Mouse (Mus musculus): Measurements from ENCODE around the gene 6330409D20Rik. TPM values are rescaled to one million over a fixed set of nuclear protein-coding genes. Genes with fewer than 3 reads are reported as not detected.

Gene 6330409D20Rik
- total RNA-seq, 1 experiment from 2014 or later: not detected

DNA sequence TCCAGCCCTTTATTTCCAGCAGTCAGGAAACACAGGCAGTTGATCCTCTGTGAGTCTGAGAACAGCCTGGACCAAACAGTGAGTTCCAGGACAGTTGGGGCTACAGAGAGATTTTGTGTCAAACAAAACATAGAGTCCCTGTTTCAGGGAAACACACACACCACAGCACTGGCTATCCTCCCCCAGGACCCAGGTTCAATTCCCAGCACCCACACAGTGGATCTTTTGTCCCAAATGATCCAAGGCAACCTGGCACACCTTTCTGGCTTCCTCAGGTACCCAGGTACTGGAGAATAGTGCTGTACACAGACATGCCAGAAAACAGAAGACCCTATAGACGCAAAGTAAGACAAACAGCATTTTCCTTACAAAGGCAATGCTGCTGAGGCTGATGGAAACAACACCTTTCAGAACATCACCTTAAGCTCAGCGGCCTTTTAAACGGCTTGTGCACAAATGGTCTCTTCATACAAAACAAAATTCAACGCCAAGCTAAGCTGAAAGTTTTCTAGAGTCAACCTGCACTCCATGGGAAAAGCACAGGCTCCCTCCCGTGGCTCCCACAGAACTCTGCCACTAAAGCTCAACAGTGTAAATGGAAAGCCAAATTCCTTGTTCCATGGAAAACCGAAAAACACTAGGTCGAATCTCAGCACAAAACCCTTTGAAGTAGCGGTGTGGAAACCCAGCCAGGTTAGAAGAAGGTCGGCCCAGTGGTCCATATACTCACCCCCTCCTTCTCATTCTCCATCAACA is 29.3 kb downstream of the 6330409D20Rik start:
- no peak for ATAC-seq (replicated peaks; ENCODE audit: insufficient number of reproducible peaks, low FRiP score, low TSS enrichment, poor library complexity, severe bottlenecking)

DNA sequence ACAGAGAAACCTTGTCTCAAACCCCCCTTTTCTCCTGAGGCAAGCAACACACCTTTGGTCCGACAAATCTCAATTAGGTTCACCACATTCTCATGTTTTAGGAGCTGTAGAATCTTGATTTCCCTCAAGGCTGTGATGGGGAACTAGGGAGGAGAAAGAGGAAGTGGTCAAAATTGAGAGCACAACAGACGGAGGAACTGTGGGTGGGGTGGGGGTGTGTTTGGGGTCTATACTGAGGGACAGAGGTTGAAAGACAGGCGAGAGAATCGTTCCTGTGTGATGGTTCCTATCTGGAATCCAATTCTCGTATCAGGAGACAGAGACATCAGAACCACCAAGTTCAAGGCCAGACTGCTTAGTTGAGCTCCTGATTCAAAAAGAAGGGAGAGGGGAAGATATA is 30.4 kb downstream of the 6330409D20Rik start:
- ATAC-seq (replicated peaks; ENCODE audit: insufficient number of reproducible peaks, low FRiP score, low TSS enrichment, poor library complexity, severe bottlenecking): no peak

DNA sequence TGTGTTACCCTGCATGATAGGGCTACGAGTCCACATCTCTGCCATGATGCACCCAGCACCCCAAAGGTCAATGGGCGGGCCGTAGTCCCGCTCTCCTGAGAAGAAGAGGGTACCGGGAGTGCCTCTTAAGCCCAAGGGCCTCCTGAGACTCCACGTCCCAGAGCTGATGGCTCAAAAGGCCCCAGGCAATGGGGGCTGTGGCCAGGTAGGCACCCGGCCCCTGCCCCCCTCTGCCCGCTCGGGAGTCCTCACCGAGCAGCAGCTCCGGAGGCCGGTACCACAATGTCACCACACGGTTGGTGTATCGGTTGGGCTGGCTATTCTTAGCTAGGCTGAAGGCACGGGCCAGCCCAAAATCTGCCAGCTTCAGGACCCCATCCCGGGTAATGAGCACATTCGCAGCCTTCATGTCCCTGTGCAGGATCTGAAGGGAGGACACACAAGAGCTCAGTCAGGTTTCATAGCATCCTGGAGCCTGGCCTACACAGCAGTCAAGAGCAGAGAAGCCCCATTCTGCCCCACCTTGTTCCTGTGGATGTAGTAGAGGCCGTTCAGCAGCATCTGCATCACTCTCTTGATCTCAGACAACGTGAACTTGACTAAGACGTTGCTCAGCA is 31.2 kb downstream of the 6330409D20Rik start:
- no peak for ATAC-seq (replicated peaks; ENCODE audit: insufficient number of reproducible peaks, low FRiP score, low TSS enrichment, poor library complexity, severe bottlenecking)

DNA sequence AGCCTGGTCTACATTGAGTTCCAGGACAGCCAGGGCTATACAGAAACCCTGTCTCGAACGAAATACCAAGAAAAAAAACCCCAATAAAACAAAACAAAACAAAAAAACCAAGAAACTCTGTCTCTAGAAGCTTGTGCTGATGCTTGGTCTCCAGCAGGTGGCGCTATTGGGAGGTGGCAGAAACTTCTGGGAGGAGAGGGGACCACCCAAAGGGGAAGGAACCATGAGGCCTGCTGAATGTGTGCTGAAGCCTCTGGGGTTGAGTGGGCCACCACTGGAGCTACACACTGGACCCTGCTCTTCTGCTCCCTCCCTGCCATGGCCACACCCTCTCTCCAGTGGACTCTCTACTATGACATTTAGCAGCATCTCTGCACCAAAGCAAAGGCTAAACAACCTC is 32.2 kb downstream of the 6330409D20Rik start:
- ATAC-seq (replicated peaks; ENCODE audit: insufficient number of reproducible peaks, low FRiP score, low TSS enrichment, poor library complexity, severe bottlenecking): no peak

DNA sequence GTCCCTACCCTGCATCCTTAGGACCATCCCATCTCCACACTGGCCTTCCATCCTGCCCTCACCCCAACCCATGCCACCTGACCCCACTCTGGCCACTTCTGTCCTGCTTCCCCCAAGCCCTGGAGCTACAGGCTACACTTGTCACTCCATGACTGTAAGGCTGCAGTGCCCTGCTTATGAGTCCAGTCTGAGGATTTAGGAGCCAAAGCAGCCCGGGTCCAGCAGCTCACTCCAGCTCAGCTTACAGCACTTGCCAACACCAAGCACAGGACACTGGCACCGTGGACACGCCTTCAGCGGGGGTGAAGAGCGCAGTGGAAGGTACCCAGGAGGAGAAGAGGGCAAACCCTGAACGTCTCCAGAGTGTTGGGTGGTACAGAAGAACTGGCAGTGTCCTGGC is 33.8 kb downstream of the 6330409D20Rik start:
- ATAC-seq (replicated peaks; ENCODE audit: insufficient number of reproducible peaks, low FRiP score, low TSS enrichment, poor library complexity, severe bottlenecking): no peak

DNA sequence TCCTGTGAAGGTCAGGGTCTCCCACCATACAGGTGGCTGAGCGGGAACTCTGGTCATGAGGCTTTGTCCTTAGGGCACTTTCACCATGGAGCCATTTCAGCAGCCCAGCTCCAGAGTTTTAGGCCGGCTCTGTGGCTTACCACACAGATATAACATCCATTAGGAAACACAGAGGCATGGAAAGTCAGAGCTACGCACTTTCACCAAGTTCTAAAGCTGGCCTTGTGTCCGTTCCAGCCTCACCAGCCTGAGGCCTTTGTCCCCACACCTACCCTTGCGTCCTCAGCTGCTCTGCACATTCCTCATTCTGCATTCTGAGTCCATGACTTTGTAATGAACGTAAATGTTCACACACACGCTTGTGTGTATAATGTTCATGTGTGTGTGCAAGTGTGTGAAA is 35.8 kb downstream of the 6330409D20Rik start:
- no peak for ATAC-seq (replicated peaks; ENCODE audit: insufficient number of reproducible peaks, low FRiP score, low TSS enrichment, poor library complexity, severe bottlenecking)

DNA sequence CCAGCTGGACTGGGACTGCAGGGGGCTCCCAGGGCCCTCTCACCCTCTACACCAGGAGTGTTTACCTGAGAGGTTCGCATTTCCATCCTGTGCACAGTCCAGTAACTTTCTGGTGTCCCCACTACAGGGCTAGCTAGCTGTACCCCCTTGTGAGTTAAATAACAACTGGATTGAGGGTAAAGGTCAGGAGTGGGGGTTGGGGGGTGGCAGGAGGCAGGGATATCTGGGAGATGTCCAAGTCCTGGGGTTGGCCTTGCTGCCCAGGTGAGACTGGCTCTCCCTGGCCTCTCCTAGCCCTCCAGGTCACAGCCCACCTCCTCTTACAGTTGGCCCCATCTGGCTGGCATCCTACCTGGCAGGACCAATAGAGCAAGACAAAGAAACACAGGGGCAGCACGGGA is 36.8 kb downstream of the 6330409D20Rik start, which contains the start of gene Fpgs:
Gene Fpgs, minus strand, starts transcription at position 125 of the 401 bp plus-strand sequence.
- no peak for ATAC-seq (replicated peaks; ENCODE audit: insufficient number of reproducible peaks, low FRiP score, low TSS enrichment, poor library complexity, severe bottlenecking)

DNA sequence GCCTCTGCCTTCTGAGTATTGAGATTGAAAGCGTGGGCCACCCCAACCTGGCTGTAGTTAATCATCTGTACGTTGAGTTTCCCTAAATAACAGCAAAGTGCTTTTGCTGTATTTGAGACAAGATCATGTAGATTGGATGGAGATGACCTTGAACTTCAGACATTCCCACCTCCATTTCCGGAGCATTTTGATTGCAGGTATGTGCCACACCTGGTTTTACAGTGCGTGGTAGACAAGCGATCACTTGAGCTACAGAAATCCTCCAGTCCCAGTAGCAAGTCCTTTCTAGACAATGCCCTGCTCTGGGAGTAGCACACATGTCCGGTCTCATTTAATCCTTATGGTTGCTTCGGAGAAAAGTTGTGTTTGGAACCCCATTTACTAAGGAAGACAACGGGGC is 37.8 kb downstream of the 6330409D20Rik start:
- no peak for ATAC-seq (replicated peaks; ENCODE audit: insufficient number of reproducible peaks, low FRiP score, low TSS enrichment, poor library complexity, severe bottlenecking)

DNA sequence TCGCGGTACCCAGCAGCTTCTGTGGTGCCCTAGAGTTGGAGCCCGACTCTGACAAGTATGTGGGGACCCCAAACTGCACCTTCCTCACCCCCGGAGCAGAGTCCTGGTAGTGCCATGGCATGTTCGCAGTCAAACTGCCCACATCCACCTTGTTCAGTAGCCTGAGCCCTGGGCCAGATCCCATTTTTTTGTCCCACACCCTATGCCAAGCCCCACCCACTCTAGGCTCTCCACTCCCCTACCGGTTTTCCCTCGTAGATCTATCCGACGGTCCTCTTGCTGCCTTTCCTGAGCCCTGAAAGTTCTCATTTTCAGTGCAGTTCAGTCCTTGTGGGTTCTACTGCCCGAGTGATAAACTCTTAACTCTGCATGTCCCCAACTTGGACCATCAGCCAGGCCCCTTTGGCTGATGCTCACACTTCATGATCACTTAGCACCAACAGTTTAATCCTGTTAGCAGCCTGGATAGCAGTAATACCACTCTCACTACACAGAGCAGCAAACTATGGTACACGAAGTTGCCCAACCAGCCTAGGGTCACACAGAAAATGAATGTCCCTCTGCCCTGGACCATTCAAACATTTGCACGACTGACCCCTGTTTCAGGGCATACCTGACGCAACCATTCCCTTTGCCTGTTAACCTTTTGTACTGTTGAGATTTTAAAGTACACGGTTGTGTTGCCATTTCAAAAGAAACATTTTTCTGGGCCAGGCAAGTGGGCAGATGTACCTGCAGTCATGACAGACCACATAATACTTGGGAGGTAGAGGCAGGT is 39.7 kb downstream of the 6330409D20Rik start:
- no peak for ATAC-seq (replicated peaks; ENCODE audit: insufficient number of reproducible peaks, low FRiP score, low TSS enrichment, poor library complexity, severe bottlenecking)

DNA sequence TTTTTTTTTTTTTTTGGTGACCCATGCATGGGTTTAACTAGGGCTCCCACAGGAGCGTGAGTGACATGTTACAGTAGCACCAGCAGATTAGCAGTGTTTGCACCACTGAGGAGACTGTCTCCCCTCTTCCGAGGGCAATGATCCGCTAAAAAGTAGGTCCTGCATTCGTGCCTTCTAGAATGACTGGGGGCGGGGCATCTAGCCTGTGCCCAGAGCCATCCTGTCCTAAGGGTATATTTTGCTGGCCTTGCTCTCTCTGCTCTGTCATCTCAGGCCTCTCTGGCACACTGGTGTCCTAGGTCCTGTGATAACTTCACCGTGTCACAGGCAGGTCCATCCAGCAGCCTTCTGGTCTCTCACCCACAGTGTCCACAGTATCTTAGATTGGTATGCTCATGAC is 41.1 kb downstream of the 6330409D20Rik start:
- no peak for ATAC-seq (replicated peaks; ENCODE audit: insufficient number of reproducible peaks, low FRiP score, low TSS enrichment, poor library complexity, severe bottlenecking)

DNA sequence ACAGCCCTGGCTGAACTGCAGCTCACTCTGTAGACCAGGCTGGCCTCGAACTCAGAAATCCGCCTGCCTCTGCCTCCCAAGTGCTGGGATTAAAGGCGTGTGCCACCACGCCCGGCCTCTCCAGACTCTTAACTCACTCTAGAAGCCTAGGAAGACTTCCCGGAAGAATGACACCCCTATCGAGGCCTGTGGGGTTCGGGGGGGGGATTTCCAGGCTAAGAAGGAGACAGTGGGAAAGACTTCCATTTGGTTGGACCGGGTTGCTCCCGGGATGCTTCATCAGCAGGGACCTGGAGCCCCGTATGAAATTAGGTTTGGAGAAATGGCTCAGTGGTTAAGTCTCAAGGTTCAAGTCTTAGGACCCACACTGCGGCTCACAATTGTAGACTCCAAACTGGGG is 46.1 kb downstream of the 6330409D20Rik start:
- no peak for ATAC-seq (replicated peaks; ENCODE audit: insufficient number of reproducible peaks, low FRiP score, low TSS enrichment, poor library complexity, severe bottlenecking)

DNA sequence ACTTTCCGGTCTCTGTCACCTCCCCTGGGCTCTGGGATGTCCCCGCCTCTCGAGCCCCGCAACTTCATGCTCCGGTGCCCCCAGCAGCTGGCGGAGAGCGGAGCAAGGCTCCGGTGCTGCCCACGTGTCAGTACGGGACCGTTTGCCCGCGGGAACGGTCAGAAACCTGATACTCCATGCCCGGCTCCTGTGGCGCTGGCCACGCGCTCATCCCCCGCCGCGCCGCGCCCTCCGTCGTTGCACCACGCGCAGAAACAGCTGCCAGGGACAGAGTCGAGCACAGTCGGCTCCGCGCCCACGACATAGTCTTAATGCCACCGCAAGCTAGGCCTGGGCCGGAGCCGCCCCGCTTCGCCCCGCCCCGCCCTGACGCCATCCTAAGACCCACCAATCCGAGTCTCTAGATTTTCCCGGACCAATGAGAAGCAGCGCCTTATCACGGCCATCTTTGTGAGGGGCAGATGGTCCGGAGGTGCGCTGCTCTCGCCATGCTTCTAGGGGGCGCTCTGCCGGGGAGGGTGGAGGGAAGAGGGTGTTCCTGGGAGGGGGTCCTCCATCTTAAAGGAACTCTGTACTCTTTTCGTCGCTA is 46.9 kb downstream of the 6330409D20Rik start:
- peak; percentile 93 for ATAC-seq (replicated peaks; ENCODE audit: insufficient number of reproducible peaks, low FRiP score, low TSS enrichment, poor library complexity, severe bottlenecking)

DNA sequence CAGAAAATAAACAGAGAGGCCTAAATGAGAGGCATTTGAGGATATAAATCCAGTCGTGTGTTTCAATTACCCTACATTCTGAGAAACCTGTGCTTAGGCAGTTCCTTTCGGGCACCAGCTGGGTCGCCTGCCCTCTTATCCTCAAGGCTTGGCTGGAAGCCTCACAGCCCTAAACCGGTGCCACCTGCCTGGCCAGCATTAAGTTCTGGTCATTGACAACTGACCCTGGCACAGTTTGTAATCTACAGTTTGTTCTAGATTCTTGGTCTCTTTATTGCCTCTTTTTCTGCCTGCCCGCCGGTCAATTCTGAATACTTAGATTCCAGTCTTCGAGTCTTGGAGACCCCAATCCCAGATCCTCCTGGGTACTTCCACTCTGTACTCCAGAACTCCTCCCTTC is 47.5 kb downstream of the 6330409D20Rik start:
- no peak for ATAC-seq (replicated peaks; ENCODE audit: insufficient number of reproducible peaks, low FRiP score, low TSS enrichment, poor library complexity, severe bottlenecking)

DNA sequence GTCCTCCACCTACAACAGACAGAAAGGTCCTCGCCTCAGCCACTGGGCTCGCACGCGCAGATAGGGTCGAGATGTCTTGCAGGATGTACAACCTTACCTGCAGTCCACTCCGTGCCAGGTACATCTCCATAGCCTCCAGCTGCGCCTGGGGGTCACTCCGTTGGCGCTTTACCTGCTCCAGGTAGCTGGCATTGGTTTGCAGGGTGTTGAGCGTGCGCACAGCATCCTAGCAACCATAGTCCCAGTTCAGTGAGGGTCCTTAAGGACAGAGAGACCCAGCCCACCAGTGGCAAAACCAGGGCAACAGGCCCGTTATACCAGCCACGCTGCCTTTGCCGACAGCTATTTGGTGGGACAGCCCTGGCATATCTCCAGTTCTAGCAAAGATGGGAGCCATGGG is 48.3 kb downstream of the 6330409D20Rik start:
- ATAC-seq (replicated peaks; ENCODE audit: insufficient number of reproducible peaks, low FRiP score, low TSS enrichment, poor library complexity, severe bottlenecking): no peak

DNA sequence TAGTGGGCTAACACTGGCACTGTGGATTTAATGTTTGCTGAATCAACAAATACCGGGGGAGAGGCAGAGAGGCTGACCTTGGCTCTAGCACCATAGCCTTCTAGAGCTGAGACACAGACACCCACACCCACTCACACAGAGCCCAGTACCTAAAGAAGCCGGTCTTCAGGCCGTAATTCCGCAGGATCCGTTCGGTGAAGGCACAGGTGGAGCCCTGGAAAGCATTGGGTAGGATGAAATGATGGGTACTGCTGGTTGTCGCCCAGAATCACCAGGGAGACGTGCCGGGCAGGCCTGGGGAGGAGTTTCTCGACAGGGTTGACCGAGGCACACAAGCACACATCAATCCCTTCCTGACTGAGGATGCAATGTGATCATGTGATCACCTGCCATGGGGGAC is 49.8 kb downstream of the 6330409D20Rik start:
- no peak for ATAC-seq (replicated peaks; ENCODE audit: insufficient number of reproducible peaks, low FRiP score, low TSS enrichment, poor library complexity, severe bottlenecking)

DNA sequence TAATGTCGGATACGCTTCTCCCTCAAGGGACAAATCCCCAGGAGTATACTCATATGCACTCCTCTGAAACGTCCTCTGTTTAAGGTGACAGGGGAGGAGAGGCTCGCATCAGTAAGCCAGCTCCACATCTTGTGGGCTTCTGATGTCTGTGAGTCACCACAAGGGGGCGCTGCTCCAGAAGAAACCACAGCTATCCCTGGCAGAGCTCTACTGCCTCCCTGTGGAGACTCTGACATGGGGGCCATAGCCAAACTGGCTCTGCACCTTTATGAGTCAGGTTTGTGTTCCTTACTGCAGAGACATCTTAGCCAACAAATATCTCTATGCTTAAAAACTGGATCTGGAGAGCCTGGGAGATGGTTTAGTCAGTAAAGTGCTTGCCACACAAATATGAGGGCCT is 51.4 kb downstream of the 6330409D20Rik start:
- peak; percentile 75 for ATAC-seq (replicated peaks; ENCODE audit: insufficient number of reproducible peaks, low FRiP score, low TSS enrichment, poor library complexity, severe bottlenecking)

DNA sequence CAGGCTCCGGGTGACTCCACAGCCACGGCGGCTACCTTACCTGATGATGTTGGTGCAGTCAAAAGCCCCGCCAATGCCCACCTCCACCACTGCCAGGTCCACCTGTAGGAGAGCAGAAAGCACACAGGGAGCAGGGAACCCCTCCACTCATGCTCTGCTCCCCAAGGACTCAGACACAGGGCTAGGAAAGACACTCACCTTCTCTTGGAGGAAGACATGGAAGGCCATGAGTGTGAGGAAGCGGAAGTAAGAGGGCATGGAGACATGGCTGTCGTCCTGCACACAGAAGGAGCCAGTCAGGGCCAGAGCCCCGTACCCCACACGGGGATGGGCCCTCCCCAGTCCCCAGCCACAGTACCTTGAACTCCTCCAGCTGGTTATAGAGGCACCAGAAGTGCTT is 53.3 kb downstream of the 6330409D20Rik start:
- ATAC-seq (replicated peaks; ENCODE audit: insufficient number of reproducible peaks, low FRiP score, low TSS enrichment, poor library complexity, severe bottlenecking): no peak

DNA sequence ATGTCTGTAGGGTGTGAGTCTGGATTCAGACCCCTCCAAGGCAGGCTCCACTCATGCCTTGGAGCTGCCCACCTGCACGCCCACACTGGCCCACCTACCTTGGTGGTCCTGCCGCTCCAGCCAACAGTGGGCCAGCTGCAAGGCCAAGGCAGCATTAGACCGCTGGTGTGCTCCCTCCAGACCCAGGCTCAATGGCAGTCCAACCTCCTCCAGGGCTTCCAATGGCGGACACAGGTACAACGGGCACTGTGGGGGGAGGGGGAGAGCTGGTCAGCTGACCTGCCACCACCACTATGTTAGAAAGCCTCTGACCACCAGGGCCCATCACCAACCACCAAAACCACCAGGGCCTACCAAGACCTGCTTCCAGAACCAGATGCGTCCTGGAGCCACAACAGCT is 54.2 kb downstream of the 6330409D20Rik start:
- ATAC-seq (replicated peaks; ENCODE audit: insufficient number of reproducible peaks, low FRiP score, low TSS enrichment, poor library complexity, severe bottlenecking): no peak

DNA sequence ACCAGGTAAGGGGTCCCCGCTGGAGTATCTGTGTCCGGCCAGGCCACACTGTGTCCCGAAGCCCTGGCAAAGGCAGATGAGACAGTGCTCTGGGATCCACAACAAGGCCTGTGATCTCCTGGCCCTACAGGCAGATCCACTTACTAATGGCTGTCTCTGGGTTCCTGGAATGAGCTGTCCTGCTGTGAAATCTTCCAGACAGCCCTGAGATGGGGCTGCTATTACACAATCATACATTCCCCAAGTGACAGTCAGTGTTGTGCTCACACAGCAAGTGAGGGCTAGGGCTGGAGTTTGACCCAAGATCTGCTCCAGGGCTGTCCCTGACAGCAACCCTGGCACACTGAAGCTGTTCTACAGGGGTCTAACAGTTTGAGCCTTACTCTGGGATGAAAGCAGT is 55.0 kb downstream of the 6330409D20Rik start:
- no peak for ATAC-seq (replicated peaks; ENCODE audit: insufficient number of reproducible peaks, low FRiP score, low TSS enrichment, poor library complexity, severe bottlenecking)
